Mouse (Mus musculus): ENCODE data around the gene Fgf18.

Gene Fgf18

DNA sequence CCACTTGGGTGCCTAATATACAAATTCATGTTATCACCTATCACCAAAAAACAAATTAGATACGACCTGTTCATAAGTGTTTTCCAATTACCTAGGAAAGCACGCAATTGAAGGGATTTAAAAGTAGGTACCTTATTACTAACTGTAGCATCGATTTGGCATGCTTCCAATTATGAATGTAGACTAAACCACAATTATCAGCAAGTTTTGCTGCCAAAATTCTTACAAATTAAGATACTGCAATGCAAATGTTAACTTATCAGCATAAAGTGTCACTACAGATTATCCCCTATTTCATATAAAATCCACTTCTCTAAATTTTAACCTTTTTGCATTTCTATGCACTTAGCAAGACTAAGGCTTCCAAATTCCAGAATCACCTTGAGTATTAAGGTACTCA lies 7.3 kb upstream of the Fgf18 start:
- in situ Hi-C loops (cut with MboI; ENCODE audit: low pct_unique_long_range_greater_than_20kb in 1 of 2, low sequenced_read_pairs in 2 of 2, unreplicated experiment in 1 of 2) = loop anchor here in 1 of 2 experiments (25.0 kb wide), 1 partner anchor 308 kb away; no protein-coding TSS in a partner anchor

DNA sequence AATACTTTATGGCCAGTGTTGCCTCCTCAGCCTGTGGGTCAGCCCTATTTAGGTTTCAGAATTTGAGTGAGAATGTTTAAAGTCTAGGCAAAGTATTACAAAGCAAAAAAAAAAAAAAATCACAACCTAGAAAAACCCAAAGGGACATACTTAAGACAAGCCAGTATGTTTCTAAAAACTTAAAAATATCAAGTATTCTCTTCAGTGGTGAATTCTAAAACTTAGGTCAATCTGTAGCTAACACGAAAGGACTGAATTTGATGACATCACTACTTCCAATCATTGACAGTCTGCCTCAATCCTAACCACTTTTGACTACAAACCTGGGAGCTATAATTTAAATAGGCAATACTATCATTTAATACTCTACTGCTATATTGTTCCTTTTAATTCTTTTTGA lies 5.8 kb upstream of the Fgf18 start:
- in situ Hi-C loops (cut with MboI; ENCODE audit: low pct_unique_long_range_greater_than_20kb in 1 of 2, low sequenced_read_pairs in 2 of 2, unreplicated experiment in 1 of 2) = loop anchor here in 1 of 2 experiments (25.0 kb wide), 1 partner anchor 309 kb away; no protein-coding TSS in a partner anchor

- in situ Hi-C loops (cut with MboI; ENCODE audit: low pct_unique_long_range_greater_than_20kb in 1 of 2, low sequenced_read_pairs in 2 of 2, unreplicated experiment in 1 of 2) = loop anchor here in 1 of 2 experiments (25.0 kb wide), 1 partner anchor 311 kb away; no protein-coding TSS in a partner anchor
Measured at GRCm38 (mm10) chr11:33151780-33152145, 4.6 kb upstream of the Fgf18 start.

GRCm38 (mm10) chr11:33151128-33151779 lies 4.1 kb upstream of the Fgf18 start:
- in situ Hi-C loops (cut with MboI; ENCODE audit: low pct_unique_long_range_greater_than_20kb in 1 of 2, low sequenced_read_pairs in 2 of 2, unreplicated experiment in 1 of 2) = loop anchor here in 1 of 2 experiments (25.0 kb wide), 1 partner anchor 311 kb away; no protein-coding TSS in a partner anchor

GRCm38 (mm10) chr11:33150364-33150763 lies 3.2 kb upstream of the Fgf18 start:
- in situ Hi-C loops (cut with MboI; ENCODE audit: low pct_unique_long_range_greater_than_20kb in 1 of 2, low sequenced_read_pairs in 2 of 2, unreplicated experiment in 1 of 2) = loop anchor here in 1 of 2 experiments (25.0 kb wide), 1 partner anchor 312 kb away; no protein-coding TSS in a partner anchor

DNA sequence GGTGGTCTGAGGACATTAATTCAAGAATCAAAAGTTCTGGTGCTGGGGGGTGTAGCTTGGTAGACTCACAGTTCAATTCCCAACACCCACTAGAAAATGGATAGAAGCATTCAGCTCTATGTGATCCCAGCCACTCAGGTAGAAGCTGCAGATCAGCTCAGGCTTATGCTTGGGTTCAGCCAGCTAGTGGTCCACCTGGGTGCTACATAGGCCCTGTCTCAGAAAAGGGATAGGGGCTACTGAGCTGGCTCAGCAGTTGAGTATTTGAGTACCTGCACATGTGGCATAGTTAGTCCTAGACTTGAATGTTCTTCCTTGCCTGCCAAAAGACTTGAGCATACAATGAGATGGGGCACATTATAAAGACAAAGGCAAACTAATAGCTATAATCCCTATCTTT lies 2.3 kb upstream of the Fgf18 start:
- in situ Hi-C loops (cut with MboI; ENCODE audit: low pct_unique_long_range_greater_than_20kb in 1 of 2, low sequenced_read_pairs in 2 of 2, unreplicated experiment in 1 of 2) = loop anchor here in 1 of 2 experiments (25.0 kb wide), 1 partner anchor 187 kb away; no protein-coding TSS in a partner anchor

- in situ Hi-C loops (cut with MboI; ENCODE audit: low pct_unique_long_range_greater_than_20kb in 1 of 2, low sequenced_read_pairs in 2 of 2, unreplicated experiment in 1 of 2) = loop anchor here in 1 of 2 experiments (25.0 kb wide), 1 partner anchor 187 kb away; no protein-coding TSS in a partner anchor
Measured at GRCm38 (mm10) chr11:33149088-33149436, 1.9 kb upstream of the Fgf18 start.

DNA sequence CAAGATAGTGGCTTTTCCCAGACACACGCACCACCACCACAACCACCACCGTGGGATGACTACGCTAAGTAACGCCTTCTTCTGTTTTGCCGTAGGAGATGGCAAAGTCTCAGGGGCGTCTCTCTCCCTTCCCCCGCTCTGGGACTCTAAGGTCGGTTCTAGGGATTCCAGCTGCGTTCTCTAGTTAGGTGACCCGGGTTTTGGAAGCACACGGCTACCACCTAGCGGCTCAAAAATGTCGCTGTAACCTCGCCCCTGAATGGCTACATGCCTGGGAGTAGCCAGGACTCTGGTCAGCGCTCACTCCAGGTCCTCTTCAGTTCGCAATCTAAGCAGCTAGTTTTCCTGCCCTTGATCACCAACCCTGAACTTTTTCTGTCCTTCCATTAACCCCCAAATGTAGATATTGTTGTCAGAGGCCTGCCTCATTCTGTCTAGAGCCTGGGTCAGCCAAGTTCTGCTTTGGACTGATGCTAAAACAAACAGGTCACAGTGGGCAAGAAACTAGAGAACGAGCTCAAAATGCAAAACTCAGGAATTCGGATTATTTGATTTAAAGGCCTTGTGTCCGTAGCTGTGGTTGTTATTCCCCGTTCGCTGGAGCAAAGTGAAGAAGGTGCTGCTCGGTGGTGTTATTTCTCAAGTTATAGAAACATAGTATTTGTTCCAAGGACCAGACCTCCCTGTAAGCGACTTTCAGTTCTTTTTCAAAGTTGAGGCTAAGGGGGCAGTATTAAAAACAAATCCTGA lies 1.3 kb upstream of the Fgf18 start:
- in situ Hi-C loops (cut with MboI; ENCODE audit: low pct_unique_long_range_greater_than_20kb in 1 of 2, low sequenced_read_pairs in 2 of 2, unreplicated experiment in 1 of 2) = loop anchor here in 1 of 2 experiments (25.0 kb wide), 1 partner anchor 186 kb away; no protein-coding TSS in a partner anchor

DNA sequence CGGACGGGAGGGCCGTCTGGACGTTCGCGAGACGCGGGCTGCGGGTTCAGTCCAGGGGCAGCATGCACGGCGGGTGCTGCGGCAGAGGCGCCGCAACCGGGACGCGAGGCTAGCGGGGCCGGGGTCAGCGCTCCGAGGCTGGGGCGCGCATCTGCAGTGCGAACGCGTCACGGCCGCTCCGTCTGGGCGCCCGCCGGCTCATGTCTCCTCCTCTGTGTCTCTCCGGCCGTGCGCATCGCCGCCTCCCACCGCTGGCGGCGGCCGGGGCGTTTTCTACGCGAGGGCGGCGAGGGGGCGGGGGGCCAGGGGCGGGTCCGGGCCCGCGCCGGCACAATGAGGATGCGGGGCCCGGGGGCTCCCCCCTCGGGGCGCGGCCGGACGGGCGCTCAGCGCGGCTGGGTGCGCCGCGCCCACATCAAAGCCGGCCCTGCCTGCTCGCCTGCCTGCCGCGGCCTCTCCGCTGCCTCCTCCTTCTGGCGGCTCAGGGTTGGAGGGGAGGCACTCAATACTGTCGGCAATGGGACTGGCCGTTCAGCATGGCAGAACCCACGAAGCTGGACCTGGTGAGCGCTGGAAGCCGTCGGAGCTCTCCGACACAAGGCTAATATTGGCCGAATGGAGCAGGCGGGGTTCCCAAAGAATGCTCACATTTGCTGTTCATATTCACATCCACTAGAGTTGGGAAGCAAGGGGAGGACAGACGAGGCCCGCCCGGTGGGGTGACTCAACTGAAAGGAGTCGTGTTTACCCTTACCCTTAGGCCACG lies 555 bp upstream of the Fgf18 start:
- in situ Hi-C loops (cut with MboI; ENCODE audit: low pct_unique_long_range_greater_than_20kb in 1 of 2, low sequenced_read_pairs in 2 of 2, unreplicated experiment in 1 of 2) = loop anchor here in 1 of 2 experiments (25.0 kb wide), 1 partner anchor 185 kb away; no protein-coding TSS in a partner anchor

DNA sequence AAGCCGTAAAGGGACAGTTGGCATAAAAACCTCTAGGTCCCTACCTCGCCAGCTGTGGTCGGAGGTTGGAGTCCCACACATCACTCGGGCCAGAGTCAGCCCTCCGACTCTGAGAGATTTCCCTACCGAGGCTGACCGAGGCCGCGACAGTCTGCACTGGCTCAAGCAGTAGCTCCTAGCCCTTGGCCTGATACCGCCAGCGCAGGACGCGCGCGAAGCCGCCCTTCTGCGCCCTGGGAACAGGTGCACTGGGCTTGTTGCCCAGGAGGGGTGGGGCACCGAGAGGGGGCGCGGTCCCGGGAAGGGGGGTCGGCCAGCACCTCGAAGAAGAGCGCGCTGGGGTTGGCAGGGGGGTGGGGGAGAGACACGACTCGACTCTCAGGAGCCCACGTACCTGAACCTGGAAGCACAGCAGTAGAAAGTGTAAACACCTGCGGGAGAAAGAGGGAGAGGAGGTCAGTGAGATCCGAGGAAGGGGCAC lies 509 bp downstream of the Fgf18 start:
- in situ Hi-C loops (cut with MboI; ENCODE audit: low pct_unique_long_range_greater_than_20kb in 1 of 2, low sequenced_read_pairs in 2 of 2, unreplicated experiment in 1 of 2) = loop anchor here in 1 of 2 experiments (25.0 kb wide), 1 partner anchor 184 kb away; no protein-coding TSS in a partner anchor

- in situ Hi-C loops (cut with MboI; ENCODE audit: low pct_unique_long_range_greater_than_20kb in 1 of 2, low sequenced_read_pairs in 2 of 2, unreplicated experiment in 1 of 2) = loop anchor here in 1 of 2 experiments (25.0 kb wide), 1 partner anchor 184 kb away; no protein-coding TSS in a partner anchor
Measured at GRCm38 (mm10) chr11:33146143-33146497, 1.1 kb downstream of the Fgf18 start.

DNA sequence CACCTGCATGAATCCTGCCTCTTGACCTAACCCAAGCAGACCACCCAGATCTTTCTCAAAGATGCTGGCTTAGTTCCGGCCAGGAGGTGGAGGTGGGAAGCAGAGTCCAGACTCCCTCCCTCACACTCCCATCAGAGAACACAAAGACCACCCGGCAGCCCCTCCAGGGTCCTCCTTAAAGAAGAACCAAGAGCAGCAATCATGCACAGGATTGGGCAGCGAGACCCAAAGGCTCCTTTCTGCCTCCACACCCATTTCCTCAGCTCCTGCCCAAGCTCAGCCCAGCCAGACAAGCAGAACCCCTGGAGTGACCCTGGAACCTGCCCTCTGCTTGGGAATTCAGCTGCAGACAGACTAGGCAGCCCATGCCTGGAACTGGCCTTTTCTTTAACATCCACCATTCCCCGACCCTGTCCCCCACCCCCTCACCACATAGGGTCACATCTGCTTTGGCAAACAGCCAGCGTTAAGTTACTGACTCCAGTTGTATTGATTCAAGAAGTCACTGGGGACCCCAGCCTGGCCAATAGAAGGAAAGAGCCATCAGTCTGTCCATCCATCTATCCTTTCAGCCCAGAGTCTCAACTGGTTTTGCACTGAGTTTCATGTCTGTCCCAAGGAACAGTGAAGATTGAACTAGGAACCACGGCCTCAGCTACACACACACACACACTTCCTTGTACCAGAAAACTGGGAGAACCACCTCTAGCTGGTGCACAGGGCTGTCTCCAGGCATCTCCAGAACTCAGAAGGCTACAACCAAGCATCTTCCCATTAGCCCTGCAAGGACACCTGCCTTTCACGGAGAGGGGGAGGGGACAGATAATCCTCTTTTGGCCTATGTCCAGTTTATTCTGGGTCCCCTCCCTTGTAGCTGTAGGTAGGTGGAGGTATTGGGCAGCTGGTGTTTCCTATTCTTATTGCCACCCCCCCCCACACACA lies 1.7 kb downstream of the Fgf18 start:
- in situ Hi-C loops (cut with MboI; ENCODE audit: low pct_unique_long_range_greater_than_20kb in 1 of 2, low sequenced_read_pairs in 2 of 2, unreplicated experiment in 1 of 2) = loop anchor here in 1 of 2 experiments (25.0 kb wide), 1 partner anchor 183 kb away; no protein-coding TSS in a partner anchor

- in situ Hi-C loops (cut with MboI; ENCODE audit: low pct_unique_long_range_greater_than_20kb in 1 of 2, low sequenced_read_pairs in 2 of 2, unreplicated experiment in 1 of 2) = loop anchor here in 1 of 2 experiments (25.0 kb wide), 1 partner anchor 182 kb away; no protein-coding TSS in a partner anchor
Measured at GRCm38 (mm10) chr11:33143906-33144305, 3.3 kb downstream of the Fgf18 start.

GRCm38 (mm10) chr11:33142801-33143200 lies 4.4 kb downstream of the Fgf18 start:
- in situ Hi-C loops (cut with MboI; ENCODE audit: low pct_unique_long_range_greater_than_20kb in 1 of 2, low sequenced_read_pairs in 2 of 2, unreplicated experiment in 1 of 2) = loop anchor here in 1 of 2 experiments (25.0 kb wide), 1 partner anchor 180 kb away; no protein-coding TSS in a partner anchor

DNA sequence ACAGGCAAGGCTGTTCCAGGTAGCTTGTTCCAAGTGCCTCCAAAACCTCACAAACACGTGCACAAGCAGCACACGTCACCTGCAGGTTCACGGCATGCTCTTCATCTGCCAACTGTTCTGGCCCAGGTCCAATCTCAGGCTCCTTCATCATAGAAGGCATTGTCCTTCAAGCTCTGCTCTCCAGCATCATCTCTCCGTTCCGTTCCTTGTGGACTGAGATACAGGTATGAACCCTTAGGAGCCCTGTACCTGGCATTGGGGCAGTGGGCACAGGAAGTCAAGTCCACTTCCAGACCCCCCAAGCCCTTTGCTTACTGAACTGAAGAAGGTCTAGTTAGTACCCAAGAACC lies 7.1 kb downstream of the Fgf18 start:
- in situ Hi-C loops (cut with MboI; ENCODE audit: low pct_unique_long_range_greater_than_20kb in 1 of 2, low sequenced_read_pairs in 2 of 2, unreplicated experiment in 1 of 2) = loop anchor here in 1 of 2 experiments (25.0 kb wide), 1 partner anchor 178 kb away; no protein-coding TSS in a partner anchor

DNA sequence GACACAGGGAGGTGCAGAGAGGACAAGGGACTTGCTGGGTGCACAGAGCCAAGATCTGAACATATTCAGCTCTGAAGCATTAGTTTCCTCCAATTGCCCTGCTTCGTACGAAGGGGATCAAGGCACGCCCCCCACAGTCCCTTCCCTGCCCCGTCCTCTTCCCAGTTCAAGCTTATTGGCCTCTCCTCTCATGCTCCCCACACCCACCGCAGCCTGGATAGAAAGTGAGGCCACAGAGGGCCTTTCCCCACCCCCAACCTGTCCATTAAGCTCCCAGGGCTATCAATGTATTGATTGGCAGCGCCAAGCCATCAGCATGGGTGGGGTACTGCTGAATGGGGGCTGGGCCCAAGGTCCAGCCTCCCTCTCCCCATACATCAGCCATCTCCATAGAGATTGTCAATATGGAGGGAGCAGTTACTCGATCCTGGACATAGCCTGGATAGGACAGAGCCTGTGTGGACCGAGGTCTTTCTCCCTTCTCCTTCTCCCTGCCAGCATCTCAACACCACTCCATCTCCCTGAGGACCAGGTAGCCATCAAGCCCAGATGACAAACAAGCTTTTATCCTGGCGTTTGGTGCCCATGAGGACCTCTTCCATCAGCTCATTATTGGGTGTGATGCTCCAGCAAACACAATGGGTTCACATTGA lies 7.6 kb downstream of the Fgf18 start:
- in situ Hi-C loops (cut with MboI; ENCODE audit: low pct_unique_long_range_greater_than_20kb in 1 of 2, low sequenced_read_pairs in 2 of 2, unreplicated experiment in 1 of 2) = loop anchor here (5.0 to 25.0 kb wide), 2 partner anchors 177 kb away; no protein-coding TSS in a partner anchor

DNA sequence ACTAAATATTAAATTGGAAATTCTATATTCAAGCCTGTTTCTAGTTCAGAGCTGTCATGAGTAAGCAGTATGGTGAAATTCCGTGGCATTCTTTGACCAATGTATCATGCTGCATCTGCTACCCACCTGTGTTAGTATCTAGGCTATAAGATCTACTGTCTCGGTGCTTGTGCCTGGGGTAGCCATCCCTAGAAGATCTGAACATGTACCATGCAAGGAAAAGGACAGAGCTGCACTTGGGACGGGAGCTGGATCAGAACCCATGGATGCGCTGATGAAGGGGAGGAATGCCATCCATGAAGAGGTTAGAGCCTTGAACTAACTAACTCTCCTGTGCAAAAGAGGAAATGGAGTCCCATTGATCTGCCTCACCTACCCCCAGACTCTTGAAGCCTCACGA lies 8.5 kb downstream of the Fgf18 start:
- in situ Hi-C loops (cut with MboI; ENCODE audit: low pct_unique_long_range_greater_than_20kb in 1 of 2, low sequenced_read_pairs in 2 of 2, unreplicated experiment in 1 of 2) = loop anchor here (5.0 to 25.0 kb wide), 2 partner anchors 176 kb away; no protein-coding TSS in a partner anchor
